Mouse (Mus musculus): Measurements from ENCODE around the gene Txlnb. TPM values are rescaled to one million over a fixed set of nuclear protein-coding genes. Genes with fewer than 3 reads are reported as not detected.

Gene Txlnb
- total RNA-seq, 1 experiment from 2014 or later, result 0.82 TPM

Other genes with a start within 250 kb of the Txlnb start
- 27.8 and 44.6 TPM in 2 replicates for gene Cited2, start 73.0 kb upstream of the Txlnb start, total RNA-seq (2017)
- 29.1 and 30.3 TPM in 2 replicates for gene Heca, start 151.8 kb downstream of the Txlnb start, total RNA-seq (2017)
- gene Abracl, start 227.1 kb downstream of the Txlnb start, total RNA-seq (2017), result 349 and 398 TPM in 2 replicates

Measured in common myeloid progenitor, adult 5-6 weeks (primary cell).